Mouse (Mus musculus): ENCODE measurements around the gene Ndufb10. TPM values are rescaled to one million over a fixed set of nuclear protein-coding genes. Genes with fewer than 3 reads are reported as not detected.

Gene Ndufb10
- total RNA-seq, 1 experiment from 2014 or later = 418 TPM

DNA sequence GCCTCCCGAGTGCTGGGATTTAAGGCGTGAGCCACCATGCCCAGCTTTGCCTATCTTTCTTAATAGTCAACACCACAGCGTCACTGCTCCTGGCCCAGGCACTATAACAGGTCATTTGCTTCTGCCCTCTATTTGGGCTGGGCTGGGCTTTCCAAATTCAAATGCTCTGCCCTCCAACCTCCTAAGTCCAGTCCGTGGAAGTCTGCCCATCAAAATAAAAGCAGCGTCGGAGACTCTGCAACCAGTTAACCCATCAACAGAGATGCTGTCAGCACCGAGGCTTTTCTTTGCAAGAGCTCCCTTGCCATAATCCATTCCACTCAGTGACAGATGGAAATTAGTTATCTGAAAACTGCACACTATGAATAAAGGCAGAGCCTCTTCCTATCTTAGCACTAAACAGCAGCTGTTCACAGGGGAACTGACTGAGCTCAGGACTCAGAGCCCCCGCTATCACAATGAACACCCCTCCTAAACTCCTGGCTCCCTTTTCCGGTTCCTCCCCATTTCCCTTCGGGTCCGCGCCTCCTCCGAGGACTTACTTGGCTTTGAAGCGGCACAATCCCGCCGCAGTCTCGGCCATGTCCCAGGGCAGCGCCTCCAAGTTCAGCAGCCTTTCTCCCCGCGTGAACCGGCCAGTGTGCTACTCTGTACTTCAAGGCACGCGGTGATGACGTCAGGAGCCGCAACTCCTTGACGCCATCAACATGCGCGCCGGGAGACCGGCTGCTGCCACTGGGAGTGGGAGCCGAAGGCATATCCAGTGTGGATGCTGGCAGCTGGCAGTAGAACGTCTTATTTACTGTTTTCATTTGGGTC is 17.1 kb downstream of the Ndufb10 start, which contains the start of gene Tbl3:
Gene Tbl3 (minus strand): TSS at position 679 of the 819 bp plus-strand sequence.
- DNase-seq = peak; percentile 96

DNA sequence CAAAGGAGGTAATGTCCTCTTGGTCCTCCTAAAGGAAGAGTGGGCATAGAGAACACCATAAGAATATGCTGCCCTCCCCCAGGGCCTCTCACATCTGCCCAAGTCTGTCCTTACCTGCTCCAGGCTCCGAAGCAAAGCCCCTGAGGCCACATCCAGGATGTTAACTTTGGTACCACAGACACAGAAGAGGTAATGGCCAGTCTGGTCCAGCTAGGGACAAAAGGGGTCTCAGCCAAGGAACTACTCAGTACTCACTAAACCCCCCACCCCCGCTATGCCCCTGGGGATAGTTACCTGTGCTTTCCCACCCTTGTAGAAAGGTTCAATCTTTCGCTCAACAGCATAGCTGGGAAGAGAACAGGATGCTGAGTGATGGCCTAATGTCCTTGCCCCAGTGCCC is 18.5 kb downstream of the Ndufb10 start:
- no peak for DNase-seq

DNA sequence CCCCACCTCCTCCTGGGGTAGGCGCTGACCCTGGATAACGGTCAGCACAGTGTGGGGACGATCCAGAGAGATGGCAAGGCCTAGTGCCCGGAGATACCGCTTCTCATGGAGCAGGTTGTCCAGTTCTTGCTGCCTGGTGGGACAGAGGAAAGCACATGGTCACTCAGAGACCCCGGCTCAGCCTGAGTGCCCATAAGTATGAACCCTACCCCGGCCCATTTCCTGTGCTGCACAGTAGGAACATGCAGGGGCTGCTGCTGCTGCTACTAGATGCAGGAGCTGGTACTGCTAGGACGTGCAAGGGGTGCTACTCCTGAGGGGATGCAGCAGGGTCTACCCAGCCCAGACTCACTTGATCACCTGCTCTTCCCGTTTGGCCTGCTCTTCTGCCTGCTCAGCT is 23.0 kb downstream of the Ndufb10 start:
- DNase-seq = no peak

DNA sequence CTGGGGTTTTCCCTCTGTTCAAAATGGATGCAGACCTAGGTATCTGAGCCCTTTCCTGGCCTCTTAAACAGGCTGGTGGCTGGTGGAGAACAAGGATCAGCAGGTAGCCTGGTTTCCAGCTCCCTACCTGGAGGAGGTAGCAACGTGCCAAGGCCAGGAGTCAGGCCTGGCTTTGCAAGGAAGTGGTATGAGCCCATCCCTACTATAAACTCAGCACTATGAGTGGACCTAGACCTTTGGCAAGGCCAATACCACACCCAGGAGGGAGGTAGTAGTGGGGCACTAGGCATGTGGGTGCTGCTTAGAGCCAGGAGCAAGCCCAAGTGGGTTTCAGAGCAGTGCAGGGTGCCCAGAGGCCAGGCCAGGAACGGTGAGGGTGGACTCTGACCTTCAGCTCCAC is 24.8 kb downstream of the Ndufb10 start:
- no peak for DNase-seq

DNA sequence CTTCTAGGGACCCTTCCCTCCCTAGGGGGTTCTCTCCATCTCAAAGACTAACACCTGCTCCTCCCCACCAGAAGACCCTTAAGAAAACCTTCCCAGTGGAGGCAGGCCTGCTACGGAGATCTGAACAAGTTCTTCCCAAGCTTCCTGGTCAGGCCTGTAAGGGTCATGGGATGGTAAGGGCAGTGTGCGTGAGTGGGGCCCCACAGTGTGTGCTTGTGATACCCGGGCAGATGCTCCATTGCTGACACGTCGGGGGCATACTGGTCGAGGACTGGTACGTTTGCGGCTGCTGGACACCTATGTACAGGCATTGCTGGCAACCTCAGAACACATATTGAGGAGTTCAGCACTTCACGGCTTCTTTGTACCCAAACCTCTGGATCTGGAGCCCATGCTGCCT is 25.6 kb downstream of the Ndufb10 start:
- DNase-seq = no peak

DNA sequence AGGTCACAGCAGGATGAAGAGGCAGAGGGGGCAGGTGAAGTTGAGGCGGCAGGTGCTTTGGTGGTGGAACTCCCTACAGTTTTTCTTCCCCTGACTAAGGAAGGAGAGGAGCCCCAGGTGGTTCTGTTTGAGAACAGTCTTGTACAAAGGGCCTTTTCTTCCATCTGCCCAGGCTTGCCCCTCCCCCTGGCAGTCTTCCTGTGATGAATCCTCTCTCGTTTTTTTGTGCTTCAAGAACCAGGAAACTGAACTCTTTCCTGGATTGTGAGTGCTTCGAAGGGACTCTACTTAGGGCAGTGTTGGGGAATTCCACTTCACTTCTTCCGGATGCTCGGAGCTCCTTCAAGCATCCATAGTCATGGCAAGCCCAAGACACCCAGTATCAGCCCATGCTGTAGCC is 26.3 kb downstream of the Ndufb10 start:
- no peak for DNase-seq

DNA sequence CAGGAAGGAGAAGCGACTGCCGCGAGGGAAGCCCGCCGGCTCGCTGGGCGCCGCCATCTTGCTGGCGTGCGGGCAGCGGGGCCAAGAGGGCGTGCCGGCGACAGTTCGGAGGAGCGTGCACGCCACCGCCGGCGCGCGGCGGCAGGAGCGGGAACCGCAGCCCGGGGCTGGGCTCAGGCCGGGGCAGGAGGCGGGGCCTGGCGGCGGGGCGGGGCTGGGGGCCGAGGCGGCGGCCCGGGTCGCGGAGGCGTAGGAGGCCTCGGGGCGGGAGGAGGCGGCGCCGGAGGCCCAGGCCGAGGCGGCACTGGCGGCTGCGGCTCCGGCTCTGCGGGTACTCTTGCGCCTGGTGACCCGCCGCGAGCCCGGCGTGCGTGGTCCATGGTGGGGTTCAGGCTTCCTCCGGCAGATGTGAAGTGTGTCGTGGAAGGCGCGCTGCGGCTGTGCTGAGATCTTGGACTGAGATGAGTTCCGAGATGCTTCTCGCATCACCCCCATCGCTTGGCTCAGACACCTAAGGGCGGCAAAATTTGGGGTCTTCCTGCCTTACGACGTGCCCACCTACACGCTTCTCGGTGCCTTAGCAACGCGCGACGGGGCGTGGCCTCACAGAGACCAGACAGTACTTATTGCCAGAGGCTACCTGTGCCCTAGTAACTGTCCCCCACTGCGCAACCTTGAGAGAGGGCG is 28.1 kb downstream of the Ndufb10 start, which contains the start of the genes Gfer and Noxo1:
Gene Gfer (minus strand): TSS at position 146 of the 687 bp plus-strand sequence.
Gene Noxo1 (plus strand): TSS at position 224 of the 687 bp plus-strand sequence.
- DNase-seq = peak; percentile 95

DNA sequence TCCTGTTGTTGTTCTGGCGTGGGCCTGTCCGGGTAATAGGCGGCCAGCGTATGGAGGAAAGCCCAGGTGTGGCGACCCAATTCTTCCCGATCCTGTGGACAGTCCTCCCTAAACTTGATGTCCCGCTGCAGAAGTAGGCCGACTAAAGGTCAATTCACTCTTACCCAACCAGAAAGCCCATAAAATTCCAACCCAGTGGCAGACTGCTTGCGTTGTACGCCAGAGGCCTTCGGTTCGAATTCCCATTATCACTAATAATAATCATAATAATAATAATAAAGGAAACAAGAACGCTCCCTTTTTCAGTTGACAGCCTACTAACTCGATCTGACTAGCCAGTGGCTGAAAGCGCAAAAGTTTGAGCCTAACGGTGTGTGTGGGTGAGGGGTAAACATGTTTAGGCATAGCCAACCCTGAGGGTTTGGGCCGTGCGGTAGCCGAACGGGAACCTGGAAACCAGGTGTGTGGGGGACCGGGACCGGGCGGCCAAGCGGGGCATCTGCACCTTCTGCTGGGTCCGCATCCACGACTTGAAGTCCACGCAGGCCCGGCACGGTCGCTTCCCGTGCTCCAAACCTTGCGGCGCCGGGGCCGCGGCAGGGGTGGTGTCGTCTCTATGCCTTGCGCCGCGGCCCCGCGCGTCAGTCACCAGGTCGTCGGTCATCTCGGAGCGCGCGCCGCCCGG is 28.8 kb downstream of the Ndufb10 start:
- no peak for DNase-seq

DNA sequence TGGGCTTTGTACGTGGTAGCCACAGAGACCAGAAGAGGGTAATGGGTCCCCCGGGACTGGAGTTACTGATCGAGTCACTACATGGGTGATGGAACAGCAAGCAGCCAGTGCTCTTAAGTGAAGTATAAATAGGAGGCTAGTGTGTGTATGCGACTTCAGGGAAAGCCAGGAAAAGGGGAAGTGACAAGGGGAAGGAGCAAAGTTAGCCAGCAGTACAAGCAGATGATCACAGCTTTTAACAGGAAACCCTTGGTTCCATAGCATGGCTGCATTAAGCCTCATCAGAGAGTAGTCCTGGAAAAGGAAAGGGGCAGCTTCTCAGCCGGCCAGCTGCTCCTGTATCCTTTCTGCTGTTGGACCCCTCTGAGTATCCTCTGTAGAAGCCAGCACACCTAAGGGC is 31.9 kb downstream of the Ndufb10 start:
- DNase-seq = no peak

DNA sequence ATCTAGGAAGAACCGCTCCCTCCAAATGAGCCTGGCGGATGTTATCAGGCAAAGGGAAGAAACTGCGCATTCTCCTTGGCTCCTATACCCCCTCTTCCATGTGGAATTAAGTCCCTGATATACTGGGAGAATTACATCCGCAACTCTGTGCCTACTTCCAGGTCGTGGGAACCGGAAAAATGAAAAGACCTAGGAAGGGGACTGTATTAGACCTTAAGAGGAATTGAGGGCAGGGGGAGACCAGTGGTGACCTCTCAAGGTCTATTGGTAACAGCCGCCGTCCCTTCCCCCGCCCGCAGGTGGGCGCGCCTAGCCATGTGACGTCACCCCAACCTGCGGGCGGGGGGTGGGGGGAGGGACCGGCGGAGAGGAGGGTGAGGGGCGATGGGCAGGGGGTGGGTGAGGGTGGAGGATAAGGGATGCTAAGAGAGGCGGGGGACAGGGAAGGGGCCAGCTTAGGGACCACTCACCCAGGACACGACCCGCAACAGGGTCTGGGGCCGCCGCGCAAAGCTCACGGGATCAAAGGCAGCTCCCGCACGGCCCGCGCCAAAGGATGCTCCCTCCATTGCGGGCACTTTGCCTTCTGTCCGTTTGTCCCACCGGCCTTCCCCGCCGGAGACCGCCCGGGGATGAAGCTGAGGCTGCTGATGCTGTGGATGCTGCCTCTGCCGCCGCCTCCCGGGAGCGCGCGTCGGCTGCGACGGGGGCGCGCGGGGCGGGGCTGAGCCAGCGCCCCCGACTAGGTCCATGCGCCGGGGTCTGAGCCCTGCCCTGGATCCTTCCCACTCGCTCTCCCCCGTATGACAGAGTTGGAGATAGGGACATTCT is 34.8 kb downstream of the Ndufb10 start, which contains the start of gene Syngr3:
Gene Syngr3 (minus strand): TSS at position 705 of the 831 bp plus-strand sequence.
- DNase-seq = no peak

DNA sequence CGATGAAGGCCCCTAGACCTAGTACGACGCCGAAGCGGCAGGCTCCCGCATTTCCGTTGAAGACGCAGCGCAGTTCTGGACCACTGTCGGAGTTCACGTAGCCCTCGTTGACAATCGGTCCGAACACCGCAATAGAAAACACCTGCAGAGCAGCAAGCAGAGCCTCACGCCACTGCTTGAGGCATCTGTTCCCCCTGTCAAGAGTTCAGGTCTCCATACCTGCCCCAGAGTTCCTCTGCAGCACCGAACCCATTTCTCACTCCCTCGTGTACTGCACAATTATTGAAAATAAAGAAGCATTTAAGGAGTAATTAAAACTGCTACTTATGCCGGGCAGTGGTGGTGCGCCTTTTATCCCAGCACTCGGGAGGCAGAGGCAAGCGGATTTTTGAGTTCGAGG is 36.7 kb downstream of the Ndufb10 start:
- DNase-seq = no peak

DNA sequence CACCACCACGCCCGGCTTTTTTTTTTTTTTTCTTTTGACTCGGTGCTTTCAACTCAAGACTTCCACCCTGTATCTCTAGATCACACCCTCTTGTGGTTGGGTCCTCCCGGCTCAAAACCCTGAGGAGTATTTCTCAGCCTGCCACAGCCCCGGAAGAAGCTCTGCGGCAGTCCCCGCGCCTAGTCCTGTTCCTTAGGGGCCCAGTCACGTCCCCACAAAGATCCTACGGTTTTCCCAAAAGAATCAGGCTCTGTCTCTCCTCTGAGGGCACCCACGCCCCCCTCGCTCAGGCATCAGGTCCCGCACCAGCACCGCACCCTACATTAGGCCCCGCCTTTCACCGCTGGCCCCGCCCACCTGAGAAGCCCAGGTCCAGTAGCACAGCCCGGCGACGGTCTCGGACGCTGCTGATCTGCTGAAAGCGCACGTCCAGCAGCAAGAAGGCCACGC is 37.1 kb downstream of the Ndufb10 start:
- DNase-seq = peak; percentile 76

DNA sequence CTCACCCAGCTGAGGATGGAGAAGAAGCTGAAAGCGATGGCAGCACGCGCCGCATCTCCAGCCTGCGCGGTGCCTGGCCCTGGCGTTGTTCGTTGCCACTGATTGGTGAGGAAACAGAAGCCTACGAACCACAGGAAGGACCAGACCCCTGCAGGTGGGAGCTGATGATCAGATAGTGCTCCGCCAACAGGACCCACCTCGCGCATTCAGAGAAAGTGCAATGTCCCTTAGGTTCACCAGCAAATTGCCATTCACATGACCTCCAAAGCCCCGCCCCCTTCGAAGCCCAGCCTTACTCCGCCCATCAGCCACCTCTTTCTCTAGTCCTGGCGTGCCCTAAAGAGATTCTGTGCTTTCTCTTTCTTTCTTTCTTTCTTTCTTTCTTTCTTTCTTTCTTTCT is 37.8 kb downstream of the Ndufb10 start:
- DNase-seq = peak; percentile 76

DNA sequence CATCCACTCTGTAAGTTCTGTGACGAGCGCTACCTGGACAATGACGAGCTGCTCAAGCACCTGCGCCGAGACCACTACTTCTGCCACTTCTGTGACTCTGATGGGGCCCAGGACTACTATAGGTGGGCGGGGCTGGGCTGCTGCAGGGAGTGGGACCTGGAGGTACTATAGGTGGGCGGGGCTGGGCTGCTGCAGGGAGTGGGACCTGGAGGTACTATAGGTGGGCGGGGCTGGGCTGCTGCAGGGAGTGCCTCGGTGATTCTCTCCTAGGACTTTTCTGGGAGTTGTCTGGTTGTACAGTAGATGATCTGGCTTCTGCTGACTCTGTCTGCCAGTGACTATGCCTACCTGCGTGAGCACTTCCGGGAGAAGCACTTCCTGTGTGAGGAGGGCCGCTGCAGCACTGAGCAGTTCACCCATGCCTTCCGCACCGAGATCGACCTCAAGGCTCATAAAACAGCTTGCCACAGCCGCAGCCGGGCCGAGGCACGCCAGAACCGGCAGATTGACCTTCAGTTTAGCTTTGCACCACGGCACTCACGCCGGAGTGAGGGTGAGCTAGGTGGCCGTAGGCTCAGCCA is 46.7 kb downstream of the Ndufb10 start:
- no peak for DNase-seq

DNA sequence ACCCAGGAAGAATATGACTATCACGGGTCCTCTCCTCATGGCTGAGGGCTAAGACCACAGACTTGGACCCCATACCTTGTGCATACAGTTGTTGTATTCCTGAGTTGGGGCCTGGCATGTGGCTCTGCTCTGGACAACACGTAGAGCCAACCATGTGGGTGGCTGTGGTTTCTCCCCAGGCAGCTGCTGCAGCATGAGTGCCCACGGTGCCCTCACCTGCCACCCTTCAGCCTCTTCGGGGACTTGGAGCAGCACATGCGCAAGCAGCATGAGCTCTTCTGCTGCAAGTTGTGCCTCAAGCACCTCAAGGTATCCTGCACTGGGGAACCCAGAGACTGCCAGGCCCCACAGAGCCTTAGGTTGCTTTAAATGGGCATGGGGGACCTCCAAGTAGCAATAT is 47.4 kb downstream of the Ndufb10 start:
- no peak for DNase-seq

DNA sequence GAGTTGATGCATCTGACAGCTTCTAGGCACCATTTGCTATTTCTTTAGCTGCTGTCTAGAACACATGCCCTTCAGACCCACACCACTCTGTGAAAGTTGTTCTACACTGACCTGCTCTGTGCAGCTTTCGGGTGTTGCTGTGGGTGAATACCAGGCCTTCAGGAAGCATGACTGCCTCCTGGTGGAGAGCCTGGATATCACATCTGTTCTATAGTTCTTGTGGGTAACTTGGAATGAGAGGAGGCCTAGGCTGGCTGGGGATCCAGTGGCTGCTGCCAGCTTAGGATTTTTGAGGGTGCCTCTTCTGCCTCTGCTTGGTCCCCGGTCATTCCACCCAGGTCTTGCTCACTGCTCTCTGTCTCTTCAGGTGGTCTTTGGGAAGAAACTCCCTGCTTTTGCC is 48.1 kb downstream of the Ndufb10 start:
- peak; percentile 83 for DNase-seq

DNA sequence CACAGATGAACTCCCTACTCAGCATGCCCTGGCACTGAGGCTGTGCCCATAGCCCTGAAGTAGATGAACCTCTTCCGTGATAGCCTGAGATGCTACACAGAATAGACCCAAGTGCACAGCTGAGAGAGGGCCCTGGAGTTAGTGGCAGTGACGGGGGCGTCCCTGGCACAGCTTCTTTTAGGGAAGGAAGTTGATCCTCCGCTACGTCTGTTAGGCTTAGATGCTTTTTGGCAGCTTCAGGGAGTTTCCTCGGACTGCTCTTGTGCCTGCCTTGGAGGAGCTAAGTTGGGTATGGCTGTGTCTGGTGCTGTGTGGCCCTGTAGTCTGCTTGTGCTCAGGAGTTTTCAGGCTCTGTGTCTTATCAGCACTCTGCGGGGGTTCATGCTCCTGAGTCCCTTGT is 50.0 kb downstream of the Ndufb10 start:
- no peak for DNase-seq

DNA sequence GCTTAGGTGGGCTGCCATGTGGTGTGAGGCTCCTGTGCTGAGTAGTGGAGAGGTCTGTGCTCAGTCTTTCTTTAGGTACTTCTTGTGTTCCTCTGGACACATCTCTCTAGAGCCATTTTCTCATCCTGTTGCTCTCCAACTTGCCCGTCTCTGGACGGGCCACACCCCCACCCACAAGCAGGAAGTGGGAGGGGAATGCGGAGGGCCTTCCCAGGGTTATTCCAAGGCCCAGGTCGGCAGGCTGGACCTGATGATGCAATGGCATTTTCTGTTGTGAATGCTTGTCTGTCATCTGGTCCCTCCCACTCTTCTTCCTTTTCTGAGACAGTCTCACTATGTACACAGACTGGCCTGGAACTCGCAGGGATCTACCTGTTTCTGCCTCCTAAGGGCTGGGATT is 52.1 kb downstream of the Ndufb10 start:
- peak; percentile 85 for DNase-seq
